Mouse (Mus musculus): ENCODE measurements around the gene Abhd14a. TPM values are rescaled to one million over a fixed set of nuclear protein-coding genes. Genes with fewer than 3 reads are reported as not detected.
A peak's percentile ranks its signal among the peaks of the same experiment; 100 is the strongest.
"Not testable (repeated sequence)": the region's sequence is repeated elsewhere in the genome, so short reads cannot be mapped to it uniquely, and the experiment has no call there.

Abhd14a gene
- total RNA-seq (2014; rRNA removed) = 69.8 and 73.8 TPM in 2 replicates
- 72.3 and 74.5 TPM in 2 replicates for polyA plus RNA-seq (2015; fragmentation: Nextera tagmentation; extraction: Ambion mirVana)

DNA sequence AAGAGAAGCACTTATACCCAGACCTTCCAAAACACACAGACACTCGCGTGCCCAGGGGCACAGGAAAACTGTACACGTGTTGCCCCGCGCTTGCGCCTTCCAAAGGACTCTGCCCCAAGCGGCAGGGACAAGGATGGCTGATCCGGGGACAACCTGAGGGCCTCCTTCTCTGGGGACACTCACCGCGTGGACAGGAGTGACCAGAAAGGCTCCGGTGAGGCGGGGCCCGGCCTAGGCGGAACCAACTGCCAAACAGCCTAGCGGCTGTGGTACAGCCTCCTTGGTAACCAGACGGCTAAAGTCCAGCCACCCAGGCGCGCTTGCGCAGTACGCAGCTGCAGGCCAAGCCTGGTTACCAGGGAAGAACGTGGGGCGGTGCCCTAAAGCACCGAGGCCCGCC lies at the start of gene Abhd14a, which contains the start of gene Abhd14b:
Gene Abhd14a (minus strand): TSS at position 331 of the 400 bp plus-strand sequence.
Gene Abhd14b (plus strand): TSS at position 112 of the 400 bp plus-strand sequence.
- Histone ChIP-seq H3K4me1 (ENCODE audit: insufficient read depth, low read length) (peaks cover 12% of the 10 kb centered on the region), H3K4me3 (ENCODE audit: low read depth, low read length) (peak within 1 kb of the TSS; percentile 55), H3K36me3 (ENCODE audit: insufficient read depth, low read length) (no peaks in the 10 kb centered on the region), H3K9ac (replicated peaks; ENCODE audit: low read length, poor library complexity, severe bottlenecking) (peak within 1 kb of the TSS; percentile 66), H3K27me3 (ENCODE audit: insufficient read depth, low read length) (no peaks in the 10 kb centered on the region), H3K4me2 (ENCODE audit: low read depth, low read length, poor library complexity, severe bottlenecking) (peak within 1 kb of the TSS; percentile 93), H3K27ac (ENCODE audit: low read depth, low read length) (peak within 1 kb of the TSS; percentile 69), H3K9me3 (ENCODE audit: low read length) (no peaks in the 10 kb centered on the region)
- peak; percentile 76 for TF ChIP-seq CTCF (IDR thresholded peaks at IDR 0.05)
- ATAC-seq (ENCODE audit: low FRiP score) (peak; percentile 83), DNase-seq (ENCODE audit: low spot score) (peak; percentile 93)
- under 1% methylated on average over 24 of the region's 24 CpGs for WGBS

DNA sequence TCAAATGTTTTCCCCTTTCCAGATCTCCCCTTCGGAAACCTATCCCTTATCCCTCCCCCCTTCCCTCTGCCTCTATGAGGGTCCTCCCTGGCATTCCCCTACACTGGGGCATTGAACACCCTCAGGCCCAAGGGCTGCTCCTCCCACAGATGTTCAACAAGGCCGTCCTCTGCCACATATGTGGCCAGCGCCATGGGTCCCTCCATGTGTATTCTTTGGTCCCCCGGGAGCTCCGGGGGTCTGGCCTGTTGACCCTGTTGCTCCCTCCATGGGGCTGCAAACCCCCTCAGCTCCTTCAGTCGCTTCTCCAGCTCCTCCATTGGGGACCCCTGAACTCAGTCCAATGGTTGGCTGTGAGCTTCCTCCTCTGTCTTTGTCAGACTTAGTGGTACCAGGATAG lies 40.1 kb upstream of the Abhd14a start:
- H3K27me3 ChIP-seq (ENCODE audit: insufficient read depth, low read length); H3K4me2 ChIP-seq (ENCODE audit: low read depth, low read length, poor library complexity, severe bottlenecking); H3K4me3 ChIP-seq (ENCODE audit: low read depth, low read length); H3K27ac ChIP-seq (ENCODE audit: low read depth, low read length); H3K9ac ChIP-seq (replicated peaks; ENCODE audit: low read length, poor library complexity, severe bottlenecking); ATAC-seq (ENCODE audit: low FRiP score); H3K9me3 ChIP-seq (ENCODE audit: low read length); H3K4me1 ChIP-seq (ENCODE audit: insufficient read depth, low read length); DNase-seq (ENCODE audit: low spot score): not testable (repeated sequence)
- 83% methylated on average over 6 of the region's 6 CpGs for WGBS
- peaks cover 30% of the 10 kb centered on the region for H3K36me3 ChIP-seq (ENCODE audit: insufficient read depth, low read length)

DNA sequence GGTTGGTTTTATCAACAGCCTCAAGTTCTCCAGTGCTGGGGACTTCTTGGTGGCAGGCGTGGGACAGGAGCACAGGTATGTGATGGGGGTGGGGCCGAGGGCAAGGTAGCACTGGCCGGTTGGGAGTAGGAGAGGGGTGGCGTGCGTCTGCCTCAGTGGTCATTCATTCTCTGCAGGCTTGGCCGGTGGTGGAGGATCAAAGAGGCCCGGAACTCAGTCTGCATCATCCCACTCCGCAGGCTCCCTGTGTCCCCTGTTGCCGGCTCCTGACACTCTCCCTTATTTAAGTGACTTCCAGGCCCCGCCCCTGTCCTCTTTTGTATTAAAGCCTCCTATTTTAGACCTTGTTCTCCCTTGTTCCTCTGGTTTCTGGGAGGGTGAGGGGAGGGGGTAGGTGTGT lies 37.6 kb upstream of the Abhd14a start:
- 80% methylated on average over 10 of the region's 10 CpGs for WGBS
- H3K27me3 ChIP-seq (ENCODE audit: insufficient read depth, low read length) = no peaks in the 10 kb centered on the region
- no peak overlapping the region for H3K9ac ChIP-seq (replicated peaks; ENCODE audit: low read length, poor library complexity, severe bottlenecking)
- H3K4me3 ChIP-seq (ENCODE audit: low read depth, low read length) = no peak overlapping the region
- peaks cover 44% of the 10 kb centered on the region for H3K36me3 ChIP-seq (ENCODE audit: insufficient read depth, low read length)
- H3K4me2 ChIP-seq (ENCODE audit: low read depth, low read length, poor library complexity, severe bottlenecking) = no peak overlapping the region
- ATAC-seq (ENCODE audit: low FRiP score) = no peak
- TF ChIP-seq CTCF (IDR thresholded peaks at IDR 0.05) = no peak
- no peaks in the 10 kb centered on the region for H3K9me3 ChIP-seq (ENCODE audit: low read length)
- H3K27ac ChIP-seq (ENCODE audit: low read depth, low read length) = no peak overlapping the region
- no peak for DNase-seq (ENCODE audit: low spot score)
- H3K4me1 ChIP-seq (ENCODE audit: insufficient read depth, low read length) = no peaks in the 10 kb centered on the region

DNA sequence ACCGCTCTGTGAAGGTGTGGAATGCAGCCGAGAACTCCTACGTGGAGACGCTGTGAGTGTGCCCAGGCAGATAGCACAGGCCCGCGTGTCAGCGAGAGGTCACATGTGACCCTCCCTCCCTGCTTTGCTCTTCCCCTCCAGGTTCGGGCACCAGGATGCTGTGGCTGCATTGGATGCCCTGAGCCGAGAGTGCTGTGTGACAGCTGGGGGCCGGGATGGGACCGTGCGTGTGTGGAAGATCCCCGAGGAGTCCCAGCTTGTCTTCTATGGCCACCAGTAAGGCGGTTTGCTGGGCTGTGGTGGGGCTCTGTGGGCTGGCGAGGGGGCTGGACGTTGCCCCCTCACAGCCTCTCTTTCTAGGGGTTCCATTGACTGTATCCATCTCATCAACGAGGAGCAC lies 36.1 kb upstream of the Abhd14a start:
- Histone ChIP-seq H3K9me3 (ENCODE audit: low read length) (no peaks in the 10 kb centered on the region), H3K27me3 (ENCODE audit: insufficient read depth, low read length) (no peaks in the 10 kb centered on the region), H3K4me1 (ENCODE audit: insufficient read depth, low read length) (no peaks in the 10 kb centered on the region), H3K36me3 (ENCODE audit: insufficient read depth, low read length) (peaks cover 44% of the 10 kb centered on the region), H3K4me2 (ENCODE audit: low read depth, low read length, poor library complexity, severe bottlenecking) (no peak overlapping the region), H3K27ac (ENCODE audit: low read depth, low read length) (no peak overlapping the region), H3K9ac (replicated peaks; ENCODE audit: low read length, poor library complexity, severe bottlenecking) (no peak overlapping the region), H3K4me3 (ENCODE audit: low read depth, low read length) (no peak overlapping the region)
- DNase-seq (ENCODE audit: low spot score) = no peak
- whole genome bisulfite sequencing = 92% methylated on average over 17 of the region's 17 CpGs
- no peak for ATAC-seq (ENCODE audit: low FRiP score)
- no peak for TF ChIP-seq CTCF (IDR thresholded peaks at IDR 0.05)

DNA sequence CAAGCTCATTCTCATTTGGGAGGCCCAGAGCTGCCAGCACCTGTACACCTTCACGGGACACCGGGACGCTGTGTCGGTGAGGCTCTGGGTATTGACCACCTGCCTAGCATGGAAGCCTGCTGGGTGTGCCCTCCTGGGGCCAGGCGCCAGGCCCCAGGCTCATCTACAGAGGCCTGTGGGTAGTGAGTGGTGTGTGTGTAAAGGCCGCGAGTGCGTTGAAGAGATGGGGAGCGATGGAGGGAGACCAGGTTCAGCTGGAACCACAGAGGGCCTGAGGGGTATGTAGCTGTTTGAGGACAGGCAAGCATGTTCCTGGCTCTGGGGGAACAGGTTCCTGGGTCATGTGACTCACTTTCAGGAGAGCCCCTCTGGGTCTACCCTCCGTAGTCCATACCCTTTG lies 35.7 kb upstream of the Abhd14a start:
- H3K27me3 ChIP-seq (ENCODE audit: insufficient read depth, low read length) = no peaks in the 10 kb centered on the region
- no peaks in the 10 kb centered on the region for H3K9me3 ChIP-seq (ENCODE audit: low read length)
- ATAC-seq (ENCODE audit: low FRiP score) (no peak), DNase-seq (ENCODE audit: low spot score) (no peak)
- H3K9ac ChIP-seq (replicated peaks; ENCODE audit: low read length, poor library complexity, severe bottlenecking) = no peak overlapping the region
- 0 out of 2 replicates have a peak, but pooled peaks cover under 1% of the 10 kb centered on the region for H3K4me1 ChIP-seq (ENCODE audit: insufficient read depth, low read length)
- H3K4me2 ChIP-seq (ENCODE audit: low read depth, low read length, poor library complexity, severe bottlenecking) = no peak overlapping the region
- over 99% methylated on average over 10 of the region's 10 CpGs for WGBS
- TF ChIP-seq CTCF (IDR thresholded peaks at IDR 0.05) = no peak
- H3K36me3 ChIP-seq (ENCODE audit: insufficient read depth, low read length) = peaks cover 44% of the 10 kb centered on the region
- H3K27ac ChIP-seq (ENCODE audit: low read depth, low read length) = no peak overlapping the region
- H3K4me3 ChIP-seq (ENCODE audit: low read depth, low read length) = no peak overlapping the region

DNA sequence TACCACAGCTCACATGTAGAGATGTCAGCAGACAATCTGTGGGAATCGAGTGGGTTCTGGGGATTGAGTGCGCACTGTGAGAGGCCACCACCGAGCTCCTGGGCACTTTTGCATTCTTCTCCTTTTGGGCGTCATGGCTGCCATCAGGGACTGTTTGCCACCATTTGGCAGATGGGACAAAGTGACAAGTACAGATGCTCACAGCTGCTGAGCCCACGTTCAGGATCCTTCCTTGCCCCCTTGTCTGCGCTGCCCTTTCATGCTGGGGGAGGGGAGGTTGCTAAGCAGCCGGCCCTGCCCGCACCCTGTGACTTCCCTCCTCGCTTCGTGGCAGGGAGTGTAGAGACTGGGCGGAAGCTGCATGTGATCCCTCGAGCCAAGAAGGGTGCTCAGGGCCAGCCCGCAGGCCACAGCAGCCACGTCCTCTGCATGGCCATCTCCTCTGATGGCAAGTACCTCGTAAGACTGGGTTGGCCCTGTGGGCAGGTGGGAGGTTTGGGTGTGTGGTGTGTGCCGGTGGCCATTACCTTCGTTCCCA lies 35.2 kb upstream of the Abhd14a start:
- TF ChIP-seq CTCF (IDR thresholded peaks at IDR 0.05) = no peak
- 90% methylated on average over 17 of the region's 17 CpGs for WGBS
- no peak overlapping the region for H3K27ac ChIP-seq (ENCODE audit: low read depth, low read length)

More for the DNA sequence above, 35.2 kb upstream of the Abhd14a start:
- no peak for DNase-seq (ENCODE audit: low spot score)
- Histone ChIP-seq H3K4me1 (ENCODE audit: insufficient read depth, low read length) (peaks cover 5% of the 10 kb centered on the region; the same call in 1 of the 2 replicates), H3K27me3 (ENCODE audit: insufficient read depth, low read length) (no peaks in the 10 kb centered on the region), H3K9ac (replicated peaks; ENCODE audit: low read length, poor library complexity, severe bottlenecking) (no peak overlapping the region), H3K36me3 (ENCODE audit: insufficient read depth, low read length) (peaks cover 44% of the 10 kb centered on the region), H3K9me3 (ENCODE audit: low read length) (no peaks in the 10 kb centered on the region), H3K4me3 (ENCODE audit: low read depth, low read length) (no peak overlapping the region), H3K4me2 (ENCODE audit: low read depth, low read length, poor library complexity, severe bottlenecking) (no peak overlapping the region)
- ATAC-seq (ENCODE audit: low FRiP score) = no peak
